Mouse (Mus musculus) heart, embryonic 10.5 days (tissue): ENCODE data around the gene Pou2af1. TPM values are rescaled to one million over a fixed set of nuclear protein-coding genes. Genes with fewer than 3 reads are reported as not detected.

ENCODE experiments used
- DNase-seq: peaks from one replicate; pipeline ENCODE4 v3.0.0-alpha.2; 2017; ENCODE audit warnings: low spot score
- H3K27ac ChIP-seq: fragments of 300-500 bp; sonication (generic); 2 replicates; pipeline ENCODE4 v1.5.1; 2016; ENCODE audit warnings: mild to moderate bottlenecking
- H3K27me3 ChIP-seq: fragments of 300-500 bp; sonication (generic); 2 replicates; pipeline ENCODE4 v1.6.1; 2016; ENCODE audit warnings: mild to moderate bottlenecking; ENCODE audit not compliant: poor library complexity, insufficient read depth, severe bottlenecking
- H3K36me3 ChIP-seq: fragments of 300-500 bp; sonication (generic); 2 replicates; pipeline ENCODE4 v1.6.1; 2016; ENCODE audit warnings: mild to moderate bottlenecking, moderate library complexity
- H3K4me1 ChIP-seq: fragments of 300-500 bp; sonication (generic); 2 replicates; pipeline ENCODE4 v1.6.1; 2016; ENCODE audit warnings: mild to moderate bottlenecking
- H3K4me3 ChIP-seq: fragments of 300-500 bp; sonication (generic); 2 replicates; pipeline ENCODE4 v1.5.1; 2016; ENCODE audit warnings: mild to moderate bottlenecking, moderate library complexity
- H3K9me3 ChIP-seq: fragments of 300-500 bp; sonication (generic); 2 replicates; pipeline ENCODE4 v1.6.1; 2016; ENCODE audit warnings: mild to moderate bottlenecking, moderate library complexity
- WGBS: fragments of 180-500 bp; shearing (Covaris S2); methylation state at CpG from one replicate; pipeline ENCODE4 v1.1.7; 2016; 5-methylcytosine and 5-hydroxymethylcytosine counted together
- polyA plus RNA-seq: library from polyadenylated mRNA; unstranded; fragments of >200 nt; fragmentation: Nextera tagmentation; extraction: Ambion mirVana; gene quantifications from 2 replicates; pipeline ENCODE4 v1.2.1, GENCODE M21; 2016

The Pou2af1 gene
- polyA plus RNA-seq, 1 experiment from 2014 or later, result 0.08 TPM

GRCm38 (mm10) chr9:51185386-51185785 lies 28.1 kb upstream of the Pou2af1 start:
- Histone ChIP-seq H3K4me3 (no peak overlapping the region), H3K9me3 (no peaks in the 10 kb centered on the region), H3K27me3 (no peaks in the 10 kb centered on the region), H3K4me1 (no peaks in the 10 kb centered on the region), H3K36me3 (no peaks in the 10 kb centered on the region), H3K27ac (no peak overlapping the region)
- WGBS, result 57% methylated on average over 4 of the region's 4 CpGs
- DNase-seq, result no peak

- Histone ChIP-seq H3K27ac (no peak overlapping the region), H3K4me1 (no peaks in the 10 kb centered on the region), H3K4me3 (no peak overlapping the region), H3K36me3 (no peaks in the 10 kb centered on the region), H3K9me3 (no peaks in the 10 kb centered on the region), H3K27me3 (no peaks in the 10 kb centered on the region)
- WGBS, result 75% methylated on average over 5 of the region's 5 CpGs
- DNase-seq, result no peak
These were observed 27.6 kb upstream of the Pou2af1 start for GRCm38 (mm10) chr9:51185871-51186270.

GRCm38 (mm10) chr9:51190655-51191054 lies 22.9 kb upstream of the Pou2af1 start:
- no peak for DNase-seq
- Histone ChIP-seq H3K4me1 (no peaks in the 10 kb centered on the region), H3K27ac (no peak overlapping the region), H3K4me3 (no peak overlapping the region), H3K27me3 (no peaks in the 10 kb centered on the region), H3K9me3 (no peaks in the 10 kb centered on the region; the same call in 1 of the 2 replicates), H3K36me3 (no peaks in the 10 kb centered on the region)
- WGBS, result 65% methylated on average over 3 of the region's 3 CpGs

- H3K27me3 ChIP-seq, result no peaks in the 10 kb centered on the region
- WGBS, result 77% methylated on average over 4 of the region's 4 CpGs
- no peak overlapping the region for H3K4me3 ChIP-seq
- H3K36me3 ChIP-seq, result no peaks in the 10 kb centered on the region
- 0 out of 2 replicates have a peak, but pooled peaks cover 3% of the 10 kb centered on the region for H3K4me1 ChIP-seq
- H3K9me3 ChIP-seq, result no peaks in the 10 kb centered on the region; the same call in 1 of the 2 replicates
- no peak for DNase-seq
- H3K27ac ChIP-seq, result no peak overlapping the region
These were observed 18.7 kb upstream of the Pou2af1 start for GRCm38 (mm10) chr9:51194790-51195189.

GRCm38 (mm10) chr9:51208974-51209332 lies 4.6 kb upstream of the Pou2af1 start:
- Histone ChIP-seq H3K9me3 (no peaks in the 10 kb centered on the region), H3K4me3 (no peak overlapping the region), H3K27me3 (no peaks in the 10 kb centered on the region), H3K36me3 (no peaks in the 10 kb centered on the region), H3K27ac (no peak overlapping the region), H3K4me1 (no peaks in the 10 kb centered on the region)
- WGBS, result 78% methylated on average over 2 of the region's 2 CpGs
- DNase-seq, result no peak

- H3K27me3 ChIP-seq, result no peaks in the 10 kb centered on the region
- no peaks in the 10 kb centered on the region for H3K9me3 ChIP-seq
- H3K4me1 ChIP-seq, result no peaks in the 10 kb centered on the region
- DNase-seq, result no peak
- H3K4me3 ChIP-seq, result no peak overlapping the region
- 71% methylated on average over 6 of the region's 6 CpGs for WGBS
- no peaks in the 10 kb centered on the region for H3K36me3 ChIP-seq
- H3K27ac ChIP-seq, result no peak overlapping the region
These were observed 2.3 kb upstream of the Pou2af1 start for GRCm38 (mm10) chr9:51211191-51211590.

- Histone ChIP-seq H3K27me3 (no peaks in the 10 kb centered on the region), H3K27ac (no peak overlapping the region)
These were observed 275 bp downstream of the Pou2af1 start for GRCm38 (mm10) chr9:51213729-51214237.

GRCm38 (mm10) chr9:51215311-51215710 lies 1.8 kb downstream of the Pou2af1 start:
- 61% methylated on average over 4 of the region's 4 CpGs for WGBS
- Histone ChIP-seq H3K27me3 (no peaks in the 10 kb centered on the region), H3K27ac (no peak overlapping the region), H3K9me3 (no peaks in the 10 kb centered on the region), H3K36me3 (no peaks in the 10 kb centered on the region), H3K4me1 (no peaks in the 10 kb centered on the region), H3K4me3 (no peak overlapping the region)
- DNase-seq, result no peak

More at GRCm38 (mm10) chr9:51213729-51214237, 275 bp downstream of the Pou2af1 start:
- Histone ChIP-seq H3K36me3 (no peaks in the 10 kb centered on the region), H3K4me1 (no peaks in the 10 kb centered on the region), H3K9me3 (no peaks in the 10 kb centered on the region), H3K4me3 (no peak overlapping the region)
- DNase-seq, result no peak
- 83% methylated on average over 6 of the region's 6 CpGs for WGBS

GRCm38 (mm10) chr9:51215949-51216348 lies 2.4 kb downstream of the Pou2af1 start:
- Histone ChIP-seq H3K9me3 (no peaks in the 10 kb centered on the region), H3K27ac (no peak overlapping the region), H3K27me3 (no peaks in the 10 kb centered on the region), H3K36me3 (no peaks in the 10 kb centered on the region), H3K4me3 (no peak overlapping the region), H3K4me1 (no peaks in the 10 kb centered on the region)
- 79% methylated on average over 6 of the region's 6 CpGs for WGBS
- no peak for DNase-seq

- H3K4me1 ChIP-seq, result peaks cover 3% of the 10 kb centered on the region
- DNase-seq, result no peak
- no peaks in the 10 kb centered on the region for H3K9me3 ChIP-seq
- no peak overlapping the region for H3K27ac ChIP-seq
- H3K4me3 ChIP-seq, result no peak overlapping the region
- 84% methylated on average over 5 of the region's 5 CpGs for WGBS
- no peaks in the 10 kb centered on the region for H3K36me3 ChIP-seq
- H3K27me3 ChIP-seq, result no peaks in the 10 kb centered on the region
These were observed 12.2 kb downstream of the Pou2af1 start for GRCm38 (mm10) chr9:51225636-51226166.

GRCm38 (mm10) chr9:51230701-51231389 lies 17.3 kb downstream of the Pou2af1 start:
- H3K36me3 ChIP-seq, result no peaks in the 10 kb centered on the region
- H3K4me1 ChIP-seq, result peaks cover 11% of the 10 kb centered on the region
- 19% methylated on average over 4 of the region's 4 CpGs for WGBS
- DNase-seq, result no peak
- no peak overlapping the region for H3K4me3 ChIP-seq
- H3K9me3 ChIP-seq, result no peaks in the 10 kb centered on the region
- H3K27me3 ChIP-seq, result no peaks in the 10 kb centered on the region
- no peak overlapping the region for H3K27ac ChIP-seq

- 95% methylated on average over 8 of the region's 8 CpGs for WGBS
- Histone ChIP-seq H3K4me3 (no peak overlapping the region), H3K36me3 (no peaks in the 10 kb centered on the region), H3K27ac (no peak overlapping the region), H3K27me3 (no peaks in the 10 kb centered on the region), H3K4me1 (peaks cover 11% of the 10 kb centered on the region), H3K9me3 (no peaks in the 10 kb centered on the region)
- DNase-seq, result no peak
These were observed 18.7 kb downstream of the Pou2af1 start for GRCm38 (mm10) chr9:51232163-51232562.

- no peak for DNase-seq
- Histone ChIP-seq H3K36me3 (no peaks in the 10 kb centered on the region), H3K4me3 (no peak overlapping the region), H3K27me3 (no peaks in the 10 kb centered on the region), H3K27ac (no peak overlapping the region), H3K9me3 (no peaks in the 10 kb centered on the region), H3K4me1 (peaks cover 16% of the 10 kb centered on the region)
- WGBS, result 53% methylated on average over 12 of the region's 12 CpGs
These were observed 25.4 kb downstream of the Pou2af1 start for GRCm38 (mm10) chr9:51238741-51239385.
